Mouse (Mus musculus) Patski (cell line): Measurements from ENCODE around the gene Ash1l. TPM values are rescaled to one million over a fixed set of nuclear protein-coding genes. Genes with fewer than 3 reads are reported as not detected.

ENCODE experiments used
- ATAC-seq: fragments of 100-300 bp; one replicate; pipeline ENCODE4 v1.8.0; 2021
- CTCF ChIA-PET: fragments of 350-600 bp; sonication (Branson Sonifier 250); formaldehyde crosslinking; loops from one replicate; lab custom pipeline; 2022; ENCODE audit warnings: inconsistent platforms; lab: Charles Lee
- POLR2A ChIA-PET: fragments of 350-600 bp; sonication (Branson Sonifier 250); formaldehyde crosslinking; loops from one replicate; lab custom pipeline; 2022; ENCODE audit warnings: antibody characterized with exemption, inconsistent platforms; lab: Charles Lee
- DNase-seq: peaks from one replicate; pipeline ENCODE4 v3.0.0-alpha.2; 2011; ENCODE audit warnings: low read depth, low spot score
- H3K27me3 ChIP-seq: fragments of 371-371 bp; one replicate; pipeline ENCODE4 v1.5.1; 2021
- CTCF ChIP-seq: fragments of 100-300 bp; IDR thresholded peaks from one replicate; pipeline ENCODE4 v1.5.1; 2021
- in situ Hi-C: fragments of 300-500 bp; cut with MboI; formaldehyde crosslinking; loops from 3 replicates; pipeline ENCODE4 v1.11.1; 2018; ENCODE audit warnings: low pct_unique_long_range_greater_than_20kb, mixed read lengths
- polyA plus RNA-seq: library from polyadenylated mRNA; unstranded; gene quantifications from one replicate; pipeline ENCODE4 v1.2.3, GENCODE M21; 2021

Gene Ash1l
- polyA plus RNA-seq, 1 experiment from 2014 or later, result 38.4 TPM

DNA sequence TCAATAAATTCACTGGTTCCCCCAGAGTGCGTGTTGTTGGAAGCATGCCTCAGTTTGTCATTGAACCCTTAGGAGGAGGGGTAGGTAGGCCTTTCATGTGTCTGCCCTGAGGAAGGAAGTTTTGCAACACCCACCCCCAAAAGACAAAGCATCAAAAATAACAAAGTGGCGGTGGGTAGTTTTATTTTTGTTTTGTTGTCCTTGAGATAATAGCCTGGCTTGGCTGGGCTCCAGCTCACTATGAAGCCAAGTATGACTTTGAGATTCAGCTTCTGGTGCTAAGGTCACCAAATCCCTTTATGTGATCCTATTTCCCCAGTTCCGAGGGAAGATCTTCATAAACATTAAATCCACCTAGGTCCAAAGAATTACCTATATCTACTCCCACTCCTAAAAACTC, 173.8 kb downstream of the Ash1l start:
- no peaks in the 10 kb centered on the region for H3K27me3 ChIP-seq
- no peak for ATAC-seq
- ChIA-PET POLR2A (interaction anchor here (0.6 to 0.7 kb wide), 4 partner anchors 16 to 63 kb away, joined by 3 to 5 read pairs (median 3); no protein-coding TSS in a partner anchor), CTCF (interaction anchor here (1.0 to 1.6 kb wide), 6 partner anchors 9 to 72 kb away, joined by 3 to 4 read pairs (median 4); partner anchors contain the start of gene Scamp3)
- no peak for TF ChIP-seq CTCF
- in situ Hi-C loops, result loop anchor here (5.0 kb wide), 2 partner anchors 33 to 68 kb away; no protein-coding TSS in a partner anchor
- no peak for DNase-seq

GRCm38 (mm10) chr3:89125981-89126380, 175.6 kb downstream of the Ash1l start:
- H3K27me3 ChIP-seq, result no peaks in the 10 kb centered on the region
- no peak for TF ChIP-seq CTCF
- no peak for DNase-seq
- ATAC-seq, result no peak
- ChIA-PET POLR2A (no interaction called here), CTCF (interaction anchor here (1.6 kb wide), 1 partner anchor 11 kb away, joined by 3 read pairs; no protein-coding TSS in a partner anchor)
- in situ Hi-C loops, result no loop called here

Other genes starting within 250 kb of the Ash1l start
- 82.7 TPM for gene Rit1, start 233.8 kb upstream of the Ash1l start, polyA plus RNA-seq
- gene Syt11, start 175.5 kb upstream of the Ash1l start, polyA plus RNA-seq, result 61.9 TPM
- gene Gon4l, start 115.4 kb upstream of the Ash1l start, polyA plus RNA-seq, result 45.0 TPM
- gene Msto1, start 36.6 kb upstream of the Ash1l start, polyA plus RNA-seq, result 90.3 TPM
- 160 TPM for gene Dap3, start 559 bp downstream of the Ash1l start, polyA plus RNA-seq
- gene Rusc1, start 142.7 kb downstream of the Ash1l start, polyA plus RNA-seq, result 55.6 TPM
- gene Gm43738, start 150.5 kb downstream of the Ash1l start, polyA plus RNA-seq, result 0.19 TPM
- gene Fdps, start 151.3 kb downstream of the Ash1l start, polyA plus RNA-seq, result 191 TPM
- 22.0 TPM for gene Pklr, start 185.5 kb downstream of the Ash1l start, polyA plus RNA-seq
- 6.2 TPM for gene Hcn3, start 209.6 kb downstream of the Ash1l start, polyA plus RNA-seq
- gene Clk2, start 214.2 kb downstream of the Ash1l start, polyA plus RNA-seq, result 74.8 TPM
- gene Scamp3, start 226.9 kb downstream of the Ash1l start, polyA plus RNA-seq, result 175 TPM
- 37.6 TPM for gene Fam189b, start 232.5 kb downstream of the Ash1l start, polyA plus RNA-seq